Mouse (Mus musculus) cerebellum, adult 9-11 months (tissue): ENCODE results near the gene Ankrd13a.

Experiments used
- DNase-seq: peaks from one replicate; pipeline ENCODE4 v3.0.0; 2022

The Ankrd13a gene

DNA sequence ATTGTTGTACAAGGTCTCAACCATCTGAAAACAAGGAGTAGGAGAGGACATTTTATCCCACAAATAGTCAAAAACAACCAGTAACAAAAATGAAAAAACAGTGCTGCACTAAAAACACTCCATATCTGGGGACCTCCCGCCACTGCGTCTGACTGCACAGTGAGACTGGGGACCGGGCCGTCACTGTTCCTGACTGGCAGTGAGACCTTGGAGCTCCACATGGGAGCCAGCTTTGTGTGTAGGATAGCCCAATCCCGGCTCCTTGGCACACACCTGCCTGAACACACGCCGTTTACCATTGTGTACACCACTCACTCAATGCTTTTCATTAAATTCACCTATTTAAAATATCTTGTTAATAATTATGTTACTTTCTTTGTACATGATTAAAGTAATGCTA, 7.3 kb upstream of the Ankrd13a start:
- DNase-seq = peak; percentile 58

DNA sequence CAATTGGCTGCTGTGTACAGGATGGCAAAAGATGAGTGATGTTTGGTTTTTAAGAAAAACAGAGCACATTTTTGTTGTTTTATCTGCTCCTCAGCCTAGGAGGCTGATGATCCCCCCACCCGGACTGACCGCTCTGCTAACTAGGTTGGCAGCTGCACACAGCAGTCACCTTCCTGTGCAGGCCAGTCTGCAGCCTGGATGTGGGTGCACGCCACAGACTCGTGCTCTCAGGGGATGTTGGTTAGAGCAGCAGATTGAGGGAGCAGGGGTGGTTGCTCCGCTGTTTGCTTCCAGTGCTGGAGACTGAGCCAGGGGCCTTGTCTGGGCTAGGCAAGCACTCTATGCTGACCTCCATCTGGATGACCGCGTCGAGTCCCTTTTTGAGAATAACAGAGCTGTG, 4.7 kb upstream of the Ankrd13a start:
- DNase-seq = no peak

DNA sequence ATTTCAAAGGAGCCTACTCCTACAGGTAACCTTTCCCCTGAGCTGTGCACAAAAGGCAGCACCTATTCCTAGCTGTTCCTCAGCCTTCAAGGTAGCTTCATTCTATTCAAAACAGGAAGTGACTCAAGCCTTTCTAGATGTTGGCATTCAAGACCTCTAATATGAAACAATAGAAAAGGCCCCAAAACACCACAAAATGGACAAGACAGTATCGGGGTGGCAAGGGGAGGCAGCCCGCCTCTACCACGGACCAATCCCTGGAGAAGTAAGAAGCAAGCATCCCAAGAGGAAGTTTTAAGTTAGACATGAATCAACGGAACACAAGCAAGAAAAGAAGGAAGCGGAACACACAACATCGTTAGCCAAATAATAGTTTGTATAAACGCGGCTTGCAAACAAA, 2.7 kb upstream of the Ankrd13a start:
- no peak for DNase-seq

DNA sequence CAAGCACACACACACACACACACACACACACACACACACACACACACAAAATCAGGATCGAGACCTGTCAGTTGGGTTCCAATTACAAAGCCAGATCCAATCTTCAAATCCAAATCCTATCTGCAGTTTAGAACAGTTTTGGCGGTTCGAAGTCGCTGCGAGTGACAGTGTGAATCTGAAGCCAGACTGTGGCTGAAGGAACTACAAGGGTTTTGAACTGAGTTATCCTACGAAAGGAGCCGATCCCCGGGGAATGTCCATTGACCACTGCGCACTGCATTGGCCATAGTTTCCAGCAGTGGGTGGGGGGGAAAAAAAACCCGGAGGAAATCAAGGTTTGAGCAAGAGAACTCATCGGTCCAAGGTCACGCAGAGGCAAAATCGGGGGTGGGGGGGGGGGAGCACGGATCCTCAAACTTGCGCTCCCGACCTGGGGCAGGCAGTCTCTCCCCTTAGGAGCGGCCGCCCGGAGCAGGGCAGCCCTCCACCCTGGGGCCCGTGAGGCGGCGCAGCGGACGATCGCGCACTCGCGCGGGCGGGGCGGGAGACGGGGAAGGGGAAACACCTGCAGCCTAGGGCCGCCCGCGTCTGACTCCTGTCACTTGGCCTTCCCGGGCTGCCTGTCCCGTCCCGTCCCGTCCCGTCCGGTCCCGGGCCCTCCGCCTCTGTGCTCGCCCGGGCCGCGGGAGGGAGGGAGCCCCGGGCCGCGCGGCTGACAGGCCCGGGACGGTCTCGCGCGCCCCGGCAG, 1.8 kb upstream of the Ankrd13a start:
- DNase-seq = peak; percentile 79

DNA sequence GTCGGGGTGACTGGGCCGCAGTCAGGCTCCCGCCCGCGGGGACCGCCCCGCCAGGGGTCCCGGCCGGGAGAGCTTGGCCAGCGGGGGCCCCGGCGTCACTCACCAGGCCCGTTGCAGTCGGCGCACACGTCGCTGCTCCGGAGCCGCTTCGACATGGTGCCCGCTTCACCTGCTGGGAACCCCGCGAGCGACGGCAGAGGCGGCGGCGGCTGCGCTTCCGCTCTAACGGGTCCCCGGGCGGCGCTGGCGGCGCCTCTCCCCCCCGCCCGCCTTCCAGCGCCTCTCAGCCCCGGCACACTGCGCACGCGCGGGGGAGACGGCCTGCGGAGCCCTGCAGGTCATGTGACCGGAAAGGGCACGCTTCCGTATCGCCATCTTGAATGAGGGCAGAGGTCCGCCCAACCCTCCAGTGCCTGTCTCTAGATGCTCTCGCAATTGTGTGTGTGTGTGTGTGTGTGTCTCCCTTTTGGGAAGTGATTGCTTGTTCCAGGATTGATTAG, 1.2 kb upstream of the Ankrd13a start:
- DNase-seq = peak; percentile 98

DNA sequence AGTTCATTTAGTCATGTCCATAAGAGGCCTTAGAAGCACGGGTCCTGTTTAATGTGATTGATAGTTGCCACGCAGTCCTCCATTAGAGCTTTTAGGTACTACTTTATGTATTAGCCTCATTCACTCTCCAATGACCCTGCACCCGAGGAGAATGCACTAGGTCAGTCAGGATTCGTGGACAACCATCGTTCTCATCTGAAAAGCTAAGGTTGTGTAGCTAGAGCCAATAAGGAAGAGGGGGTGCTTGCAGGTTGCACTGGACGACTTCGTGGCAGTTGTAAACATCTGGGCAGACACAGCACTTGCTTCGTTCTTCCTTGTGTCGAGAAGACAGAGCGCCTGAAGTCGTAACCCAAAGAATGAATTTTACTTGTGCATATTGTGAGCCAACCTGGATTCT, 697 bp upstream of the Ankrd13a start:
- DNase-seq = no peak

DNA sequence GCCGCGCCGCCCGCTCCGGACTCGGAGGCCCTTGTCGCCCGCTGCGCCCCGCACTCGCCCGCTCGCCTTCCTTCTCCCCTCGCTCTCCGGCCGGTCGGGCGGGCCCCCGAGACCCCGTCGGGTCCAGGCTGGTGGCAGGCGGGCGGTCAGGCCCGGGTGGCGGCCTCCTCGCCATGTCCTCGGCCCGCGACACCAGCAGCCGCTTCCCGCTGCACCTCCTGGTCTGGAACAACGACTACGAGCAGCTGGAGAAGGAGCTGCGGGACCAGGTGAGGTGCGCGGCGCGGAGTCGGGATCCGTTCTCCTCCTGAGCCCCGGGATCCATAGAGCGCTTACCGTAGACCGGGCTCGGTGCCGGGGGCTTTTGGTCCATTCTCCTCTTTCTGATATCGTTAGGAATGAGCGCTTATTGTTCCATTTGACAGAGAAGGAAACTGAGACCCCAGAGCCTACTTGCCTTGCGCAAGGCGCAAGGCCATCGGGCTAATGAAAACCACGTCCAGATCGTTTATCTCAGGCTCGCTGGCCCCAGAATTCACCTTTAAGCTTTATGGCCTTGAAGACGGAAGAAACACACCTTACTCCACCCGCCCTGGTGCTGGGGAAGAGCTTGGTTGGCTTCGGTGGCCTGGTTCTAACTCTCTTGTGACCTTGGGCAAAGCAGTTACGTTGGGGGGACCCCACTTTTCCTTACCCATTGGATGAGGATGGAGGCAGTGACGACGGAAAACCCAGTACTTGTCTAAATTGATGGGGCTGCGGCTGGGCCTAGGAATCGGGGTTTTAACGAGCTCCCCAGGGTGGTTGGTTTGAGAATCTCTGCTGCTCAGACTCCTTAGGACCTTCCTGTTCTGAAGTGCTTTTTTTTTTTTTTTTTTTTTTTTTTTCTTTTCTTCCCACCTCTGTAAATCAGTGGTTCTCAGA, 841 bp downstream of the Ankrd13a start, which contains the start of gene Git2:
Gene Git2 (minus strand): TSS at position 462 of the 924 bp plus-strand sequence.
- no peak for DNase-seq

DNA sequence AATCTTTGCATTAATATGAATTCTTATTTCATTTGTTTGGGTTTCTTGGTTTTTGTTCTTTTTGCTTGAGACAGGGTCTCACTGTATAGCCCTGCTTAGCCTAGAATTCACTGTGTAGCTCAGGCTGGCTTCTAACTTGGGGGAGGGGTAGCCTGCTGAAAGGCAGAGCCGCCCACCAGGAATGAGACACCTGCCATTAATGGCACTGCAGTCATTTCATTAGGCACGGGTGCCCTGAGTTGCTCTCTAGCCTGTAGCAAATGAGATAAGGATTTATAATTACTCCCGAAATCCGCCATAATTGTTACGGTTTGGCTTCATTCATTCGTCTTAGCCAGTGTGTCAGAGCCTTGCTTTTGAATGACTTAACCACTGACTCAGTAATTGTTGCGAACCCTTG, 1.7 kb downstream of the Ankrd13a start:
- DNase-seq = no peak

DNA sequence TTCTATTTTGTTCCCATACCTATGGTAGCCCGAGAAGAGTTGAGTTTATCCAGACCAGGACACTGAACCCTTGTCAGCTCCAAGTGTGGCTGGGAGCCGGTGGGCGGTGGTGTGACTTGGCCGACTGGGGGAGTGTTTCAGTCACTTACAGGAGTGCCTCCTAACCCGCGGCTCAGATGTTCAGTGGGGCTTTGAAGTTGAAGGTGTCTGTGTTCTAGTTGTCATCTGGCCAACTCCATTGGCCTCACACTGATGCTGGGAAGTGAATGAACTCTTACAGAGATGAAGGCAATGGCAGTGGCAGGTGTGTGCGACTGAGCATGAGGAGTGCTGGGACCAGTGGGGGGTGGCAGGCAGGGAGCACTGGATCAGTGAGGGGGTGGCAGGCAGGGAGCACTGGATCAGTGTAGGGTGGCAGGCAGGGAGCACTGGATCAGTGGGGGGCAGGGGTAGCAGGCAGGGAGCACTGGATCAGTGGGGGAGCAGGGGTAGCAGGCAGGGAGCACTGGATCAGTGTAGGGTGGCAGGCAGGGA, 5.5 kb downstream of the Ankrd13a start:
- no peak for DNase-seq

DNA sequence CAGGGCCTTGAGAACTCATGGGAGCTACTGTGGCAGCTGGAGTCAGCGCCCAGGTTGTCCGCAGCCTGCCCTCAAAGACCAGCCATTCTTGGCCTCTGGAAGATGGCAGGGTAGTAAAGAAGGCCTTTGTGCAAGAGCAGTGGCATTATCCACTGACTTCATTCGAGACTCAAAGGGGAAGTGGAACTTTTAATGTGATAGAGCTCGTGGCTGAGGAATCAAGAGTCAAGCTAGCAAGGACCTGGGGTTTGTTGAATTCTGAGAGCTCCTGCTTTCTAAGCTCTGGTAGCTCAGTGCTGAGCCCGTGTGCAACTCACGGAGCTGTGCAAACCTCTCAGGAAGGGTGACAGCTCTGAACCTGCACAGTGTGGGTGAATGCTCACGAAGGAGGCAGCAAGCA, 6.4 kb downstream of the Ankrd13a start:
- DNase-seq = no peak

DNA sequence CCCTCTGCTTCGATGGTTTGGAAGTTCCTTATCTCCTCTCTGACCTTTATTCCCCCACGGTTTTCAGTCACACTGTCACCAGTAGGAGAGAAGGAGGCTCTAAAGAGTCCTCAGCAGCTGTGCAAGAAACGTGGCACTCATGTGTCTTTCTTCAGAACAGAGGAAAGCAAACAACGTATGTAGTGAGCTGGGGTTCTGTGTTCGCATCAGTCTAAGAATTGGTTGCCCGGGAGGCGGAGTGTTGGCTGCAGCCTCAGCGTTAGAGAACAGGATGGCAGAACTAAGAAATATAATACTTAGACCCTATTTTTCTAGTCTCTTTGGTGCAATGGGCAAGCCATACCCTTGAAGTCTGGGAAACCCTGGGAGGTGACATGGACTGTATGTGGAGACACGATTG, 8.5 kb downstream of the Ankrd13a start:
- no peak for DNase-seq

DNA sequence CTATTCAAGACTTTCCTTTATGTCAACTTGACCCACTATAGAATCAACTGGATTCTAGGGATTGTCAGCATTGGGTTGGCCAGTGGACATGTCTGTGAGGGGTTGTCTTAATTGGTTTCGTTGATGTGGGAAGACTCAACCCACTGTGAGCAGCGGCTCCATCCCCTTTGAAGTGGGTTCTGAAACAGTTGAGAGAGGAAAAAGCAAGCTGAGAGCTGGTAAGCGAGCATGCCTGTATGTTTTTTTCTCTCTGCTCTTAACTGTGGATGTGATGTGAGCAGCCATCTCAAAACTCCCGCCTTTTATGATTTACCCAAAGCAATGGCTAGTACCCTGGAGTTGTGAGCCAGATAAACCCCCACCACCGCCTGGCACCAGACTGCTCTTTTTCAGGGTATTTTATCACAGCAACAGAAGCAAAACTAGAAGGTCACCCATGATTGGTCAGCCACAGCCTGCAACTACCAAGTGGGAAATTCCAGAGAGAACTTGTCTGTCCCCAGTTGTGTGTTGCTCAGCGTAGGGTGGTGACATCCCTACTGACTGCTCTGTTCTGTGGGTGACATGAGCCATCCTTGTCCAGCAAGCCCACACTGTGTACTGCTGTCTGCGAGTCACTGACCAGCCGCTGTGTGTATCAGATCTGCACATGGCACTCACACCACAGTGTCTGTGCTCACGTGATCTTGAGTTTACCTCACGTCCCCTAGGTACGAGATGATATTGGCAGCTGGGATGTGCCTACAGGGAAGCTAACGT, 9.1 kb downstream of the Ankrd13a start:
- no peak for DNase-seq

DNA sequence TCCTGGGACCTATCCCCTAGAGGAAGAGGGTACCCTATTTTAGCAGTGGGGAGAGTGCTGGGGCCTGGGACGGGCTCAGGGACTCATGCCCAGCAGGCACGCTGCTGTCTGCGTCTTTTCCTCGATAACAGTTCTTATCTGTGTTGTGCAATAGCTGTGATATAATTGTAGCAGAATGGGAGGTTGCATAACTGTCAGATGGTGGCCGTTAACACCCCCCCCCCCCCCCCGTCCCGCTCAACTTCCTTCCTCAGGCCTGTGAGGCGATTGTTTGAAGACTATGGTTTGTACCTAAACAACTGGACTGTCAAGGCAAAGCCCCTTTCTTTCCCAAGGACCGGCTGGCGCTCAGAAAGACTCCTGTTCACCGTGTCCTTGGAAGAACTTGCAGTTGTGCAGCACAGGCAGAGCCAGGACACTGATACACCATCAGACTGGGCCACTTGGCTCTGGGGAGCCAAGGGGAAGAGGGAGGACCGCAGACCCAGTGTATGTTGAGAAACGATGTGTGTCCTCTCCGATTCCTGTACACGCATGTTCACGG, 10.2 kb downstream of the Ankrd13a start:
- DNase-seq = no peak

DNA sequence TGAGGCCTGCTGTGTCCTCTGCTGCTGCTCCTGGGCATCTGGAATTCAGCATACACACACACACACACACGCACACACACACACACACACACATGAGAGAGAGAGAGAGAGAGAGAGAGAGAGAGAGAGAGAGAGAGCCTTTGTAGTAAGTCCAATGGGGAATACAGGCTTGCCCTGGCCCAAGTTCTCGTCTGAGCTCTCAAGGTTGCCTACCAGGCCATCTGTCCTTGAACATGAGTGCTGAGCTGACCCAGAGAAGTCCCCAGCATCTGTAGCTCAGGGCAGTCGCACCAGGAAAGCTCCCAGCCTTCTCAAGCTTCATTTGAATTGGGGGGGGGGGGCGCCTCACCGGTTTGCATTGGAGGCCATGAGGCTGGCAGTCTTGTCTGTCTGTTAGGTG, 10.7 kb downstream of the Ankrd13a start:
- DNase-seq = no peak

DNA sequence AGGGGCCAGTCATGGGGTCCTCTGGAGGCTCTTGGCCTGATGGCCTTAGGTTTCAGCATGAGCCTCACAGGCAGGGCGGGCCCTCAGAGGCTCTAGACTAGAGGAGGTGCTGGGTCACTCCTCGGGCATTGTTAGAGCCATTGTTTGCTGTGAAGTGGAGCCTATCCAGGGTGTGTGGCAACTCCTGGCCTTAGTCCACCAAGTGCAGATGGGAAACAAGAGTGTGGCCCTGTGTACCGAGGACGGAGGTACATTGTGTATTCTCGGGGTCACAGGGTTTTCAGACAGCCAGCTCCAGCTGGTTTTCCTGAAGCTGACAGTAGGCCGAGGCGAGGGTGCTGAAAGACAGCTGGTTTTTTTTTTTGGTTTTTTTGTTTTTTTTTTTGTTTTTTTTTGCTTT, 18.8 kb downstream of the Ankrd13a start:
- DNase-seq = peak; percentile 78

DNA sequence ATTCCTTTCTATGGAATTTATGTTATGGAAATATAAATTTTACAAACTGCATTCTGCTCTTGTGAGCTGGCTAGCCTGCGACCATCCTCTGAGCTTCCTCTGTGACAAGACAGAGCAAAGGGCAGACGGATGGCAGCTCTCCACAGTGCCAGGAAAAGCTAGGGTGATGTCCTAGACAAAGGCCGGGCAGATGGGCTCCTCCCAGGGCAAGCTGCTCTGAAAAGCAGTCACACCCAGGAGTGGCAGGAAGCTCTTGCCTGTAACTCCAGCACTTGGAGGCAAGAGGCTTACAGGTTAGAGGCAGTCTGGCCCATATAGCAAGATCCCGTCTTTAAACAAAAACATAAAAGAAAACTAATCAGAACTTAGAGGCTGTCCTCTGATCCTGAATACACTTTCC, 20.1 kb downstream of the Ankrd13a start:
- DNase-seq = peak; percentile 82

DNA sequence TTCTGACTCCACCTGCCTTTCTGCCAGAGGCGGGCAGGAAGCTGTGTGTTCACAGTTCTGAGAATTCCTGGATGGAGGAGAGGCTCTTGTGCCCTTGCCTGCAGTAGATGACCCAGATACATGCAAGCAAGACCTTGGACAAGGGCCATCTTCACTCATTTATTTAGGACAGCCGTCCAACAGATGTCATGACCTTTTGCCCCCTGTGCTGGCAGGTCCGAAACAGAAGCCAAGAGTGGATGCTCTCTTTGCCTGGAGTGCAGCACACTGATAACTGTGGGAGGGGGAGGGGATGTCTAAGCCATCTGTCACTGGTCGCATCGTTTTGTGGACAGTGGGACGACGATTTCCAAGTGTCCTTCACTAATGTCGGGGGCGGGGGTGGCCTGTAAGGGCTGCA, 20.8 kb downstream of the Ankrd13a start:
- DNase-seq = peak; percentile 76

DNA sequence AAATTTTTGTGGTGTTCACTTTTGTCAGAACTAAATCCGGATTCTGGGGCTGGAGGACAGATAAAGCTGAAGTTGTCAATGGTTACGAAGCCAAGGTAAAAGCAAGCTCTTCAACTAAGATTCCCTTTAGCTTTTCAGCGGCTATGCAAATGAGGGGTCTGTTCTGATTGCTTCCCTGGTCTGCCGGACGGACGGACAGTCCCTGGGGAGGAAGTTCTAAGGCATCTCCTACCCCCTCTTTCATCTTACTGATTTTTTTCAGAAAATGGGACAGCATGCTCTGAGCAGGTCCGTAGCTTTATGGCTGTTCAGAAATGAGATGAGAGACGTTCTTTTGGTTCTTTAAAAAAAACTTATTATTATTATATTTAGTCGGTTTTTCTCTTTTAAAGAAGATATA, 21.2 kb downstream of the Ankrd13a start:
- DNase-seq = no peak

DNA sequence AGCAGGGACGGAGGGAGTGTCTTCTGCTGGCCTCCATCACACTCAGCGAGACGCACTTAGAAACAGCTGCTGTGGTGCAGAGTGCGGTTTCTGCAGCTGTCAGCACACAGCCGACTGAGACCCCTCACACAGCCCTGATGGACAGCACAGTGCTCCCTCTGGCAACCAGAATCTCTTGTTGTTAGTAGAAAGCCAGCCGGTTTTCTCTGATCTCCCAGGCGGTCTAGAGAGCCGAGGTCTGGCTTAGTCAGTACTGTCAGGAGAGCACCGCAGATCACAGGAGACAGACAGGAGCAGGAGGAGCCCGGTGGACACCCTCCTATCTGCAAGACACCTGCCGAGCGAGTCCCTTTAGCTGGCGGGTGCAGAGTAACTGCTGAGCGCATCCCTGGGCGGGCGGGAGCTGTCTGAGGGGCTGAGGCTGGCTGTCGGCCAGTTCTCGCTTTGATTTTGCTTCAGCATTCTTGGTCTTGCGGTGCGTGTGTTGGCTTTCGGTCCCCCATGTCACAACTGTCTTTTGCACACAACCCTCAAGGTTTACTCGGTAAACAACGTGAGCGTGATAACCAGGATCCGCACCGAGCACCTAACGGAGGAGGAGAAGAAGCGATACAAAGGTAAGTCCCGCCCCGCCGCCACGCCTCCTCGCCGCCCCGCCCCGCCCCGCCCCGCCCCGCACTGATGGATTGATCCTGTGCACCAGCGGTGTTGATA, 22.0 kb downstream of the Ankrd13a start:
- peak; percentile 73 for DNase-seq

DNA sequence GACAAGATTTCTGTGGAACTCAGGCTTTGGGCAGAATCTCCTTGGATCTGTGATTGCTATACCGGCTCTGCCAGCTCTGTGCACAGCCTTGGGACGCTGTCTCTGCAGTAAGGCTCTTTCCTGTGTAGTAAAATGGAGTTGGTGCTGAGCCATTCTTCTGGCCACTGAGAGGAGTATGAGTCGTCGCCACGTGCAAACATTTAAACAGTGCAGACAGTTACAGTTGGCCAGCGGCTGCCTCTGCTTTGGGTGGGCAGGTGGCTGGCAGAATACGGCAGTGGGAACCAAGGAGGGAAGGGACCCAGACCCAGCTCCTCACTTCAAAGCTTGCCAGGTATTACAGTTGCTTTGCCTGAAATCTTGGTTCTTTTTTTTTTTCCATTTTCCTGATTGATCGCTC, 22.8 kb downstream of the Ankrd13a start:
- no peak for DNase-seq

DNA sequence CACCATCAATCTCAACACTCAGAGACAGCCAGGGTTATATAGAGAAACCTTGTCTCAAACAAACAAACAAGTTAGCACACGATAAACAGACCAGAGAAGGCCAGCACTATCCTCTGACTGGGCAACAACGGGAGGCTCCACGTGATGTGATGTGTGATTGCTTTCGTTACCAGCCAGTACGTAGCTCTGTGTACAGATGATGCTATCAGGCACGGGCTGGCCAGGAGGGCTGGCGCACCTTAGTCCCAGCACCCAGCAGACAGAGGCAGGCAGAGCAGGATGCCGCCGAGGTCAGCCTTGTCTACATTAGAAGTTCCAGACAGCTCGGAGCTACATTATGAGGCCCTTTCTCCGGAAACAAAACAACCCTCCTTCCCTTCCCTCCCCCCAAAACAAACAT, 25.4 kb downstream of the Ankrd13a start:
- DNase-seq = no peak

DNA sequence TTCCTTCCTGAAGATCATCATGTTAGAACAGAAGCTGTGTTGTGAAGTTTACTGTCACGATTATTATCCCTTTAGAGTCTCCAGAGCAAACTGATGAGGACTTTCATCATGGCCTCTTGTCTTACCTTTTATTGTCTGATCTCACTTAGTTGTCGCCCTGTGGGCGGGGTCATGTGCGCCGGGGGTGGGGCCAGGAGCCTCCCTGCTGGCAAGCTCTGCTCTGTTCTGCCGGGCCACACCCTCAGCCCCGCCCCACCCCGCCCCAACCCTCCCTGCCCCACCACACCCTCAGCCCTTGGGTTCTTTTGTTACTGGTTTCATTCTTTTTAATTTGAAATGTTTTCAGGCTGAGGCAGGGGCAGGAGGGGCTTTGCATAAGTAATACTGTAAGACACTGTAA, 26.6 kb downstream of the Ankrd13a start:
- no peak for DNase-seq
